ENCODE assay signal across 20 mouse cellular contexts in genomic region chr10:121116115-121116514, GRCm38 (mm10).
"Had no signal": no experiment of that assay in that cellular context is flagged by ENCODE, and none has a peak within 500 bp of the region (broad histone marks: within the 10 kb centered on the region; RNA-seq: fewer than 3 reads in every experiment).

No protein-coding gene starts in this region.

- H3K27ac ChIP-seq: liver, embryonic 12.5 days; liver, embryonic 14.5 days; midbrain, embryonic 10.5 days; midbrain, embryonic 12.5 days; midbrain, embryonic 15.5 days; neural tube, embryonic 12.5 days had no signal

- H3K9ac ChIP-seq: liver, embryonic 12.5 days; liver, embryonic 14.5 days; lung, embryonic 14.5 days; midbrain, embryonic 12.5 days; midbrain, embryonic 15.5 days; neural tube, embryonic 12.5 days; neural tube, embryonic 15.5 days had no signal

- H3K9me3 ChIP-seq: liver, embryonic 12.5 days; midbrain, embryonic 12.5 days; midbrain, embryonic 15.5 days; neural tube, embryonic 15.5 days had no signal

- H3K27me3 ChIP-seq: liver, embryonic 12.5 days; midbrain, embryonic 12.5 days; midbrain, embryonic 15.5 days; neural tube, embryonic 12.5 days; neural tube, embryonic 15.5 days had no signal

- ATAC-seq: liver, embryonic 12.5 days; midbrain, embryonic 15.5 days had no signal

- H3K4me3 ChIP-seq: liver, embryonic 12.5 days; midbrain, embryonic 10.5 days; midbrain, embryonic 12.5 days; midbrain, embryonic 15.5 days; myocyte; neural tube, embryonic 12.5 days; neural tube, embryonic 15.5 days had no signal

- DNase-seq: lung, adult 18-20 months; lung, embryonic 14.5 days; lung, postnatal 10 days; lung, postnatal 4 days; retina, postnatal 1 day; right cerebral cortex, adult 18-20 months; right cerebral cortex, postnatal 25 days; right cerebral cortex, postnatal 4 days; spleen, adult 18-20 months; thymus, adult 18-20 months; thymus, postnatal 14 days; thymus, postnatal 4 days had no signal

- H3K4me1 ChIP-seq: liver, embryonic 12.5 days; midbrain, embryonic 10.5 days; midbrain, embryonic 12.5 days; midbrain, embryonic 15.5 days; neural tube, embryonic 12.5 days; neural tube, embryonic 15.5 days had no signal

- H3K4me2 ChIP-seq: liver, embryonic 12.5 days; lung, embryonic 14.5 days; midbrain, embryonic 12.5 days; midbrain, embryonic 15.5 days; neural tube, embryonic 12.5 days; neural tube, embryonic 15.5 days had no signal

- H3K36me3 ChIP-seq: liver, embryonic 12.5 days; midbrain, embryonic 10.5 days; midbrain, embryonic 12.5 days; midbrain, embryonic 15.5 days; neural tube, embryonic 12.5 days; neural tube, embryonic 15.5 days had no signal
